Mouse (Mus musculus) midbrain, embryonic 11.5 days (tissue): ENCODE measurements around the gene RPS10-NUDT3. TPM values are rescaled to one million over a fixed set of nuclear protein-coding genes. Genes with fewer than 3 reads are reported as not detected.
"Not testable (repeated sequence)": the region's sequence is repeated elsewhere in the genome, so short reads cannot be mapped to it uniquely, and the experiment has no call there.

Experiments
- ATAC-seq: fragments of 200-750 bp; cut with Nextera tagmentation; 2 replicates; pipeline ENCODE4 v1.8.0; 2017; ENCODE audit warnings: moderate TSS enrichment, moderate library complexity; ENCODE audit not compliant: low FRiP score
- DNase-seq: peaks from one replicate; pipeline ENCODE4 v3.0.0; 2015; ENCODE audit warnings: low spot score; ENCODE audit errors: missing footprints
- H3K27ac ChIP-seq: fragments of 300-500 bp; sonication (generic); 2 replicates; pipeline ENCODE4 v1.5.1; 2014; ENCODE audit warnings: low read depth, low read length
- H3K27me3 ChIP-seq: fragments of 300-500 bp; sonication (generic); 2 replicates; pipeline ENCODE4 v1.6.1; 2014; ENCODE audit warnings: mild to moderate bottlenecking, low read length, moderate library complexity, mixed read lengths; ENCODE audit not compliant: control insufficient read depth, insufficient read depth
- H3K36me3 ChIP-seq: fragments of 300-500 bp; sonication (generic); 2 replicates; pipeline ENCODE4 v1.6.1; 2014; ENCODE audit warnings: mild to moderate bottlenecking, low read length, moderate library complexity, mixed read lengths; ENCODE audit not compliant: control insufficient read depth, insufficient read depth
- H3K4me1 ChIP-seq: fragments of 300-500 bp; sonication (generic); 2 replicates; pipeline ENCODE4 v1.6.1; 2014; ENCODE audit warnings: low read length; ENCODE audit not compliant: control insufficient read depth, insufficient read depth
- H3K4me2 ChIP-seq: fragments of 300-500 bp; sonication (generic); 2 replicates; pipeline ENCODE4 v1.6.1; 2014; ENCODE audit warnings: mild to moderate bottlenecking, moderate library complexity
- H3K4me3 ChIP-seq: fragments of 300-500 bp; sonication (generic); 2 replicates; pipeline ENCODE4 v1.5.1; 2014; ENCODE audit warnings: low read depth, low read length
- H3K9ac ChIP-seq: fragments of 300-500 bp; sonication (generic); 2 replicates; pipeline ENCODE4 v1.6.1; 2014; ENCODE audit warnings: low read length
- H3K9me3 ChIP-seq: fragments of 300-500 bp; sonication (generic); 2 replicates; pipeline ENCODE4 v1.6.1; 2016; ENCODE audit warnings: low read length; ENCODE audit not compliant: control insufficient read depth
- WGBS: fragments of 180-500 bp; shearing (Covaris S2); extraction: QIAGEN DNeasy Blood & Tissue Kit; methylation state at CpG from one replicate; pipeline ENCODE4 v1.1.7; 2014; 5-methylcytosine and 5-hydroxymethylcytosine counted together
- polyA plus RNA-seq: library from polyadenylated mRNA; unstranded; fragments of >200 nt; fragmentation: Nextera tagmentation; extraction: Ambion mirVana; gene quantifications from 2 replicates; pipeline ENCODE4 v1.2.1, GENCODE M21; 2014

Gene RPS10-NUDT3
- polyA plus RNA-seq, 1 experiment from 2014 or later: not detected

GRCm38 (mm10) chr17:27645807-27646206 is 10.8 kb upstream of the RPS10-NUDT3 start:
- Histone ChIP-seq H3K4me1 (no peaks in the 10 kb centered on the region), H3K9me3 (no peaks in the 10 kb centered on the region), H3K27me3 (no peaks in the 10 kb centered on the region), H3K36me3 (no peaks in the 10 kb centered on the region), H3K4me3 (no peak overlapping the region), H3K27ac (no peak overlapping the region), H3K9ac (no peak overlapping the region), H3K4me2 (no peak overlapping the region)
- no peak for DNase-seq
- ATAC-seq: no peak
- WGBS: 45% methylated on average over 7 of the region's 7 CpGs

- no peaks in the 10 kb centered on the region for H3K27me3 ChIP-seq
- no peak overlapping the region for H3K9ac ChIP-seq
- no peak overlapping the region for H3K27ac ChIP-seq
- no peak overlapping the region for H3K4me2 ChIP-seq
- H3K36me3 ChIP-seq: no peaks in the 10 kb centered on the region
- H3K4me1 ChIP-seq: no peaks in the 10 kb centered on the region
- no peak for DNase-seq
- WGBS: 40% methylated on average over 2 of the region's 2 CpGs
- H3K4me3 ChIP-seq: no peak overlapping the region
- ATAC-seq: no peak
- H3K9me3 ChIP-seq: no peaks in the 10 kb centered on the region
Observed at GRCm38 (mm10) chr17:27644572-27644971, 9.6 kb upstream of the RPS10-NUDT3 start.

GRCm38 (mm10) chr17:27643756-27644155 is 8.7 kb upstream of the RPS10-NUDT3 start:
- no peaks in the 10 kb centered on the region for H3K4me1 ChIP-seq
- no peak overlapping the region for H3K27ac ChIP-seq
- no peak for ATAC-seq
- H3K4me2 ChIP-seq: no peak overlapping the region
- no peak overlapping the region for H3K9ac ChIP-seq
- H3K36me3 ChIP-seq: no peaks in the 10 kb centered on the region
- no peaks in the 10 kb centered on the region for H3K9me3 ChIP-seq
- 80% methylated on average over 9 of the region's 9 CpGs for WGBS
- H3K4me3 ChIP-seq: no peak overlapping the region
- no peaks in the 10 kb centered on the region for H3K27me3 ChIP-seq
- DNase-seq: no peak

GRCm38 (mm10) chr17:27643101-27643500 is 8.1 kb upstream of the RPS10-NUDT3 start:
- no peaks in the 10 kb centered on the region for H3K27me3 ChIP-seq
- ATAC-seq: no peak
- no peak overlapping the region for H3K4me2 ChIP-seq
- 62% methylated on average over 6 of the region's 6 CpGs for WGBS
- no peak overlapping the region for H3K27ac ChIP-seq
- no peak overlapping the region; the same call in 1 of the 2 replicates for H3K9ac ChIP-seq
- H3K9me3 ChIP-seq: no peaks in the 10 kb centered on the region
- no peaks in the 10 kb centered on the region for H3K36me3 ChIP-seq
- H3K4me3 ChIP-seq: no peak overlapping the region
- no peaks in the 10 kb centered on the region for H3K4me1 ChIP-seq
- DNase-seq: no peak

GRCm38 (mm10) chr17:27642491-27643062 is 7.6 kb upstream of the RPS10-NUDT3 start:
- 47% methylated on average over 12 of the region's 12 CpGs for WGBS
- H3K4me1 ChIP-seq: no peaks in the 10 kb centered on the region
- H3K27me3 ChIP-seq: no peaks in the 10 kb centered on the region
- no peak overlapping the region for H3K4me3 ChIP-seq
- H3K4me2 ChIP-seq: peak overlapping the region; percentile 3; the same call in 1 of the 2 replicates
- peak overlapping the region; percentile 33 for H3K9ac ChIP-seq
- no peaks in the 10 kb centered on the region for H3K36me3 ChIP-seq
- no peak for ATAC-seq
- peak overlapping the region; percentile 27; the same call in 1 of the 2 replicates for H3K27ac ChIP-seq
- H3K9me3 ChIP-seq: no peaks in the 10 kb centered on the region
- no peak for DNase-seq

GRCm38 (mm10) chr17:27639851-27640250 is 4.8 kb upstream of the RPS10-NUDT3 start:
- DNase-seq, ATAC-seq, H3K9me3 ChIP-seq, H3K4me3 ChIP-seq, H3K9ac ChIP-seq, H3K4me2 ChIP-seq, H3K4me1 ChIP-seq, H3K27ac ChIP-seq, H3K36me3 ChIP-seq, H3K27me3 ChIP-seq: not testable (repeated sequence)
- WGBS: 87% methylated on average over 6 of the region's 6 CpGs

GRCm38 (mm10) chr17:27638921-27639332 is 3.9 kb upstream of the RPS10-NUDT3 start:
- Histone ChIP-seq H3K9ac (no peak overlapping the region), H3K36me3 (no peaks in the 10 kb centered on the region), H3K4me1 (peaks cover 9% of the 10 kb centered on the region; the same call in 1 of the 2 replicates), H3K27me3 (no peaks in the 10 kb centered on the region), H3K9me3 (no peaks in the 10 kb centered on the region), H3K4me3 (no peak overlapping the region), H3K27ac (no peak overlapping the region), H3K4me2 (no peak overlapping the region)
- 80% methylated on average over 20 of the region's 20 CpGs for WGBS
- ATAC-seq (no peak), DNase-seq (no peak)

- WGBS: 71% methylated on average over 9 of the region's 9 CpGs
- no peak overlapping the region for H3K27ac ChIP-seq
- peaks cover 7% of the 10 kb centered on the region for H3K36me3 ChIP-seq
- ATAC-seq (no peak), DNase-seq (no peak)
- H3K27me3 ChIP-seq: no peaks in the 10 kb centered on the region
- no peak overlapping the region for H3K9ac ChIP-seq
- H3K4me2 ChIP-seq: no peak overlapping the region
- H3K4me3 ChIP-seq: no peak overlapping the region
- H3K9me3 ChIP-seq: no peaks in the 10 kb centered on the region
- H3K4me1 ChIP-seq: peaks cover 20% of the 10 kb centered on the region
Observed at GRCm38 (mm10) chr17:27637333-27637732, 2.3 kb upstream of the RPS10-NUDT3 start.

GRCm38 (mm10) chr17:27636132-27637020 is 1.4 kb upstream of the RPS10-NUDT3 start, which contains the start of gene Rps10:
Rps10 (minus strand) TSS chr17:27636669.
- DNase-seq (no peak), ATAC-seq (no peak)
- Histone ChIP-seq H3K27ac (no peak within 1 kb of the TSS), H3K4me2 (peak within 1 kb of the TSS; percentile 43; the same call in 1 of the 2 replicates), H3K9me3 (no peaks in the 10 kb centered on the region), H3K4me1 (peaks cover 20% of the 10 kb centered on the region), H3K27me3 (no peaks in the 10 kb centered on the region), H3K36me3 (peaks cover 16% of the 10 kb centered on the region), H3K9ac (peak within 1 kb of the TSS; percentile 33), H3K4me3 (peak within 1 kb of the TSS; percentile 80)
- 54% methylated on average over 18 of the region's 18 CpGs for WGBS
